Mouse (Mus musculus): ENCODE data around the gene Mpp2.

Gene Mpp2

GRCm38 (mm10) chr11:102036336-102036735 is 52.0 kb downstream of the Mpp2 start:
- in situ Hi-C loops (cut with MboI, MseI): no loop called here

- in situ Hi-C loops (cut with MboI, MseI): no loop called here
Measured at GRCm38 (mm10) chr11:102035456-102035960, 52.8 kb downstream of the Mpp2 start.

- in situ Hi-C loops (cut with MboI, MseI): no loop called here
Measured at GRCm38 (mm10) chr11:102034887-102035286, 53.4 kb downstream of the Mpp2 start.

- in situ Hi-C loops (cut with MboI, MseI): no loop called here
Measured at GRCm38 (mm10) chr11:102033055-102033591, 55.2 kb downstream of the Mpp2 start.

- in situ Hi-C loops (cut with MboI, MseI): no loop called here
Measured at GRCm38 (mm10) chr11:102031149-102031548, 57.2 kb downstream of the Mpp2 start.

- in situ Hi-C loops (cut with MboI, MseI): no loop called here
Measured at GRCm38 (mm10) chr11:102029966-102030365, 58.3 kb downstream of the Mpp2 start.

GRCm38 (mm10) chr11:102029304-102029703 is 59.0 kb downstream of the Mpp2 start:
- in situ Hi-C loops (cut with MboI, MseI): no loop called here

- in situ Hi-C loops (cut with MboI, MseI): no loop called here
Measured at GRCm38 (mm10) chr11:102028087-102028816, 60.1 kb downstream of the Mpp2 start, which contains the start of gene Mpp3. TSS of gene Mpp3 (minus strand) at chr11:102028461.

- in situ Hi-C loops (cut with MboI, MseI): no loop called here
Measured at GRCm38 (mm10) chr11:102027361-102028017, 60.8 kb downstream of the Mpp2 start.

- in situ Hi-C loops (cut with MboI, MseI): no loop called here
Measured at GRCm38 (mm10) chr11:102026694-102027360, 61.5 kb downstream of the Mpp2 start.

- in situ Hi-C loops (cut with MboI, MseI): no loop called here
Measured at GRCm38 (mm10) chr11:102025991-102026660, 62.2 kb downstream of the Mpp2 start.

- in situ Hi-C loops (cut with MboI, MseI): no loop called here
Measured at GRCm38 (mm10) chr11:102025354-102025753, 63.0 kb downstream of the Mpp2 start.

GRCm38 (mm10) chr11:102024875-102025274 is 63.4 kb downstream of the Mpp2 start:
- in situ Hi-C loops (cut with MboI, MseI): no loop called here

GRCm38 (mm10) chr11:102024084-102024758 is 64.1 kb downstream of the Mpp2 start:
- in situ Hi-C loops (cut with MboI, MseI): no loop called here

GRCm38 (mm10) chr11:102023406-102023805 is 64.9 kb downstream of the Mpp2 start:
- in situ Hi-C loops (cut with MboI, MseI): no loop called here

- in situ Hi-C loops (cut with MboI, MseI): no loop called here
Measured at GRCm38 (mm10) chr11:102021196-102021595, 67.1 kb downstream of the Mpp2 start.

GRCm38 (mm10) chr11:102019736-102020135 is 68.6 kb downstream of the Mpp2 start:
- in situ Hi-C loops (cut with MboI, MseI): no loop called here

GRCm38 (mm10) chr11:102016136-102016535 is 72.2 kb downstream of the Mpp2 start:
- in situ Hi-C loops (cut with MboI, MseI): no loop called here

GRCm38 (mm10) chr11:102015472-102015871 is 72.8 kb downstream of the Mpp2 start:
- in situ Hi-C loops (cut with MboI, MseI): no loop called here

GRCm38 (mm10) chr11:102013201-102013600 is 75.1 kb downstream of the Mpp2 start:
- in situ Hi-C loops (cut with MboI, MseI): no loop called here

- in situ Hi-C loops (cut with MboI, MseI): no loop called here
Measured at GRCm38 (mm10) chr11:102011510-102011909, 76.8 kb downstream of the Mpp2 start.

Measured in T-helper 2 cell (primary cell).